Mouse (Mus musculus) kidney, adult 11 months (tissue): ENCODE data around the gene Gm3604.
"Not testable (repeated sequence)": the region's sequence is repeated elsewhere in the genome, so short reads cannot be mapped to it uniquely, and the experiment has no call there.

ENCODE experiments used
- DNase-seq: peaks from one replicate; pipeline ENCODE4 v3.0.0; 2022

Gene Gm3604

DNA sequence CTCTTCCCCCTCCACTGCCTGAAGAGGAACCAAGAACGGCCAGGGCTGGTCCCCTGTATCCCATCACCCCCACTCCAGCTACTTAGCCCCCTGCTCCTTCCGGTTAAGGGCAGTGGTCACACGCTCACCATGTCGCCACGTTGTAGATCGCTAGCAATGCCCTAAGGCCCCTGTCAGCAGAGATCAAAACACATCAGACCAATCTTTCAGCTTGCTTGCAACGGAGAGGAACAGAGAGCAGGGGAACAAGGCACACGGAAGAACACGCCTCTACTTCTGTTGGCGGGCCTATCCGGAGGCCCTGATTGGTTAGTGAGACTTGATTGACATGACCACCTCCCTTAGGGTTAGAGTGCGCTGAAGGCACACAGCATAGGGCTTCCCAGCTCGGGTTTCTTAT is at the start of gene Gm3604:
TSS of gene Gm3604 (minus strand) at position 226 of the 400 bp plus-strand sequence.
- peak; percentile 56 for DNase-seq

- not testable (repeated sequence) for DNase-seq
Measured at GRCm38 (mm10) chr13:62399206-62399605, 16.2 kb upstream of the Gm3604 start.

DNA sequence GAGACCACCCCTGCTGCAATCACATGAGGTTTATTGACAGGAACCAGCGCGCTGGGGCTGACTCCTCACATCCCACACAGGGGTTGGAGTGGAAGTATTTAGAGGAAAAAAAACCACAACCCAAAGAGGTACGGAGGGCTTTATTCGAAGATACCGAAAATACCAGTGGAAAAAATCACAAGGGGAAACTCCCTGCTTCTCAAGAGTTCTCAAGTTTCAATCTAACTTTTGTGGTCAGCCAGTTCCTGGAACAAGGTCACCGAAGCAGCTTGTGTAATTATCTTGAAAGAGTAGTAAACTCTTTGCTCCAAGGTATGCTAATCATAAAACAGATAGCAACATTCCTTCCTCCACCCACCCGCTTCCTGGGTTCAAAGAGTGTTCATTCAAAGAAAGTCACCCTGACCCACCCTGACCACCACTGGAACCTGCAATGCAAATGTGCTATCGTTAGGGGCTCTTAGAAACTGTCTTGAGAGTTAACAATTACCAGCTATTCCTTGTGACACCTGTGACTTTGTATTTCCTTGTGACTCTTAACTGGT is 7.2 kb upstream of the Gm3604 start:
- DNase-seq, result not testable (repeated sequence)

DNA sequence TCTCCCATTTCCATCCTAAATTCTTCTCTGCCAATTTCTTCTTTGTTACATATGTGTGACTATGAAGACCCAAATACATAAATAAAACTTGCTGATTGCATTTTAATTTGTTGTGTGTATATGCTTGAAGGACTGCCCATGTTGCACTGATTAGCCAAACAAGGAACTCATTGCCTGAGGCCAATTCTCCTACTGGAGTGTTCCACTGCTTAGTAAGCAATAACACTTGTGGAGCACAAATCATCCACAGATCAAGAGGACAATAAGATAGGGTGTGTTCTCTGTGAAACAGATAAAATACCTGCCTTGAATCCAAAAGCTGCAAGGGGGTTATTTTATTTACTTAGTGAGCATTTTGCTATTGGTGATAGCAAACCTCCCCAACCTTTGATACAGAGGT is 51.2 kb downstream of the Gm3604 start:
- no peak for DNase-seq

DNA sequence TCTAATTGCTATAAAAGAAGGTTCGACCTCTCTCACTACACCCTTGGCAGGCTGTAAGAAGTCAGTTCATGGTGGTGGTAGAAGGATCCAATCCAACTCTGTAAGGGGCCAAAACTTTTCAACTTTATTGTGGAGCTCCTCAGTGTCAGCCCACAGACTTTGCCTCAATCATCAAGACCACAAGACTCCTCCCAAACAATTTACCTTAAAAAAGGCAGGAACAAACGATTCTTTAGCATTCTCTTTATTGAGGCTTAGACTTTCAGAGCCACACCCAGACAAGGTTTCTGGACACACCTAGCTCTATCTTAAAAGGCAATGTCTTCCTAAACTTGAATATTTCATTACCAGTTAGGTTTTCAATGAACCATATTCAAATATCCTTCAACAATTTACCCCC is 51.6 kb downstream of the Gm3604 start:
- DNase-seq, result no peak
